ENCODE assay signal across 11 mouse cellular contexts in genomic region chr11:54698636-54699035, GRCm38 (mm10).
"Had no signal": no experiment of that assay in that cellular context is flagged by ENCODE, and none has a peak within 500 bp of the region (broad histone marks: within the 10 kb centered on the region; RNA-seq: fewer than 3 reads in every experiment).

No protein-coding gene starts in this region.

- DNase-seq: gastrocnemius, adult 2 months; gastrocnemius, postnatal 10 days; gastrocnemius, postnatal 25 days; heart, adult 2 months; heart, postnatal 4 days; kidney, adult 18-20 months; kidney, adult 8-10 months; kidney, postnatal 10 days; kidney, postnatal 25 days; kidney, postnatal 4 days; liver had no signal
